Mouse (Mus musculus): ENCODE results near the gene Hcfc2.

Hcfc2 gene

DNA sequence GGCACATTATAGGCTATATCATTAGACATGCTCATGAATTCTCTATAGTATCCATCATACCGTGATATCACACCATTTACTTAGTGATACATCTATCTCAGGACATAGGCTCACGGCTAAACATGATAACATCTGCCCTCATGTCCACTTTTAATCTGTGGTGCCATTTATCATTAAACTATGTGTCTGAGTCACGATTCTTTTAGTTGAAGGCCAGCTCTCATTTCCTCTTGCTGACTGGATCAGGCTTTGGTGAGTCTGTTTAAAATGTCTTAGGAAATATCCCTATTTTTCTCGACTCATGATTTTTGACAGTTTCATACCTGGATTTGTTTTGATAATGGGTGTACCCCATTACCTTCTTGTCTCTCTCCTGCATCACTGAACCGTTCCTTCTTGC lies at the start of gene Hcfc2:
Gene Hcfc2 (plus strand): TSS at position 205 of the 400 bp plus-strand sequence.
- DNase-seq (ENCODE audit: low read depth, low spot score) = no peak

DNA sequence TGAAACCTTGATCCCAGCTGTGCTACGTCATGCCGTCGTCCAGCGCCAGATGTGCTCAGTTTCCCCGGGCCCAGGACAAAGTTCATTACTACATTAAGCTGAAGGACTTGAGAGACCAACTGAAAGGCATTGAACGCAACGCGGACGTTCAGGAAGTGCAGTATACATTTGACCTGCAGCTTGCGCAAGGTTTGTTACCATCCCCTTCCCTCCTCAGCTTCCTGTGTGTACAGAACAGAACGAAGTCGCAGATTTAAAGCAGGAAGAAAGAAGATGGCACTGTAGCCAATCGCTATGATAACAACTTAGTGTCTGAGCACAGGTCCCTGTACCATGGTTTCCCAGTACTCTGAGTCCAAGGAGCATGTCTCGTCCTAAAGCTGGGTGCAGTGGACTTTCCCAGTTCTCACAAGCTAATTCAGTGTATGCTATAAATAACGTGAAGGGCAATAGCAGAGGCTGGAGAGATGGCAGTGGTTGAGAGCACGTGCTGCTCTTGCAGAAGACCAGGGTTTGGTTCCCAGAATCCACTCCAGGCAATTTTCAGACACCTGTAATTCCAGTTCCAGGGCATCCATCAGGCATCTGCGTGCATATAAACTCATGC lies 48.7 kb upstream of the Hcfc2 start:
- no peak for DNase-seq (ENCODE audit: low read depth, low spot score)

DNA sequence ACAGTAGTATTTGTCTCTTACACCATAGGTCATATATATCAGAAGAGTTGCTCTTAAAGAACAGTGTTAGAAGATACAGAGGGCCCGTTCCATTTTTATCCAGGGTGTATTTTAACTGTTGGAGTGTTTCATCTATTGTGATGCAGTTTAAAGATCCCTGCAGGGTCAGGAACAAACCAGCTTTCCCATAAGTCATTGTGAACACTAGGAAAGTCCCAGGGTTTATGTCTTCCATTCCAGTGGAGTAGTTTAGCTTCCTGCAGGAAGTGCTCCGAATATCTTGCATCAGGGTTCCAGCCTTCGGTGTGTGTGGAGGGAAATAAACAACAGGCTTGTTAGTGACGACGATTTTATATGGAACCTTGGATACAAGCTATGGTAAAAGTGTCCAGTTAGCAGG lies 44.7 kb upstream of the Hcfc2 start:
- no peak for DNase-seq (ENCODE audit: low read depth, low spot score)

DNA sequence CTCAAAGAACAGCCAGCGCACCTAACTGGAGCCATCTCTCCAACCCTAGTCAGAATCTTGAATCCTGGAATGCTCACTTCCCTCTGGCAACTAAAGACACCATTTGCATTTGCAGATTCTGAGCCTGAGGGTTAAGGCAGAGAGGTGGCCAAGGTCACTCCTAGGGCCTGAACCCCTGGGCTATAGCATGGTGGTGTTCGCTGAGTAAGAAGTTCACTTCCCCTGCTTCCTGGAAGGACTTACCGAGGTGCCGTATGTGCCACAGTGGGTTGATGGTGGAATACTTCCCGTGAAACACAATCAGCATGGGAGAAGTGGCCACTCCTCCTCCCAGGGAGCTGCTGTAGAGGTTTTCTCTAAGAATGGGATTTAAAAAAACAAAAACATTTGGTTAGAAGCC lies 43.3 kb upstream of the Hcfc2 start:
- DNase-seq (ENCODE audit: low read depth, low spot score) = no peak

DNA sequence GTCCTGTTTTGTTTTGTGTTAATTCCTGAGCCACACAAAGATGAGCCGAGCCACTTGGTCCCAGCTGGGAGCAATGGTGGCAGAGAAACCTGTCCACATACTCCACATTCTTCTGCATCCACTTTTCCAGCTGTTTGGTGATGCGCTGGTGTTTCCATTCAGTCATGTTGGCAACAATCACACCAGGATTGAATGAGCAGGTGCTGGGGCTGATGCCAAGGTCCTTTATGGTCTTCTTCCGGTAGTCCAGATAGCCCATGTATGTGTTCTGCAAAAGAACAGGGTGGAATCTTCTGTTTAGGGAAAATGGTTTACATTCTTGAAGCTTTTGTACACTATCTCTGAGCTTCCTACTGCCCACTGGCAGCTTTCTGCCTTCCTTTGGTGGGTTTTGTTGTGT lies 41.4 kb upstream of the Hcfc2 start:
- DNase-seq (ENCODE audit: low read depth, low spot score) = no peak

DNA sequence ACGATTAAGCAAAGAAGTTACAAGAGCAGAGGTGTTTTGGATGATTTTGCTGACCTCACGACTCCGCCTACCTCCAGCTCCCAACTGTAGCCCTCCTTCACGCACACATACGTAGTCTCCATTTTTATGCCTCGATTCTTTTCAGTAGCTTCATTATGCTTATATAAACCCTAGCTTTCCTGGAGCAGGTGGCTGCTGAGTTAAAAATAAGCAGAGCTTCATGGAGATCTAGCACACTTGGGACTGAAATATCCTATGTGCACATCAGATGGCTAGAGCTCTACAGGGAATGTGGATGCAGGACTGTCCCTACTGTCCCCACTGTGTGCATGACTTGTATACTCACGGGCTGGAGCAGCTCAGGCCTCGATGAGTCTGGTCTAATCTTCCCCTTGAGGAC lies 34.1 kb upstream of the Hcfc2 start:
- no peak for DNase-seq (ENCODE audit: low read depth, low spot score)

DNA sequence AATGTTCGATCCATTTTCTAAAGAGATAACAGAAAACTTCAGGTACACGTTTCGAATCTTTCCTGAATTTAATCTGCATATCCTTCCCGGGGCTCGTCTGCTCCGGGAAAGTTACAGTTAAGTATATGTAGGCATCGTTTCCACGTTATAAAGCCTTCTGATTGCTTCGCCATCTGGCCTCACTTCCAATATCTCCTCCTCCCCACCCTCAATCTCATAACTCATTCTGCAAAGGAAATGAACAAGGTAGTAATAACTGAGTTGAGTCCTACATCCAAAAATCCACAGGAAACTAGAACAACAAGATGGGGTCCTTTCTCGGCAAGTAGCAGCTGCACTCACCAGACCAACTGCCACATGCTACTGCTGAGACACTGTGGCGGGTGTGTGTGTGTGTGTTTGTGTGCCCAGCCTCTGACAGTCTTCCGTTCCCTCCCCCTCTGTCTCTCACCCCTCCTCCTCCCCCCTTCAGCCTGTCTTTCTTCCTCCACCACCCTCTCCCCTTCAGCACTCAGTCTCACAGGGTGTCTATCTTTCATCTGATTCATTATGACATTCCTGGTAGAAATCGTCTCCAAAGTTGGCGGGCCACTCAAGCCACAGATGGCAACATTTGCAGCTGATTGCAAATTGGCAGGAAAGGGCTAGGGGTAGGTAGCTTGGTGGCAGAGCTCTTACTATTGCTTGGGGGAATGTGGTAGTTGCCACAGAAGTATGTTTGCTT lies 33.5 kb upstream of the Hcfc2 start:
- DNase-seq (ENCODE audit: low read depth, low spot score) = no peak

DNA sequence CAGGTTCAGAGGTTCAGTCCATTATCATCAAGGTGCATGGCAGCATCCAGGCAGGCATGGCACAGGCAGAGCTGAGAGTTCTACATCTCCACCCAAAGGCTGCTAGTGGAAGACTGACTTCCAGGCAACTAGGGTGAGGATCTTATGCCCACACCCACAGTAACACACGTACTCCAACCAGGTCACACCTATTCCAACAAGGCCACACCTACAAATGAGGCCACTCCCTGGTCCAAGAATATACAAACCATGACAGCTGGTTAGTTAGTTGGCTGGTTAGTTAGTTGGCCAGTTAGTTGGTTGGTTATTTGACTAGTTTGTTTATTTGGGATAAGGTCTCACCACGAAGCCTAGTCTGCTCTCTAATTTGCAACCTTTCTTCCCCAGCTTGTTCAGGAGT lies 32.7 kb upstream of the Hcfc2 start:
- DNase-seq (ENCODE audit: low read depth, low spot score) = no peak

DNA sequence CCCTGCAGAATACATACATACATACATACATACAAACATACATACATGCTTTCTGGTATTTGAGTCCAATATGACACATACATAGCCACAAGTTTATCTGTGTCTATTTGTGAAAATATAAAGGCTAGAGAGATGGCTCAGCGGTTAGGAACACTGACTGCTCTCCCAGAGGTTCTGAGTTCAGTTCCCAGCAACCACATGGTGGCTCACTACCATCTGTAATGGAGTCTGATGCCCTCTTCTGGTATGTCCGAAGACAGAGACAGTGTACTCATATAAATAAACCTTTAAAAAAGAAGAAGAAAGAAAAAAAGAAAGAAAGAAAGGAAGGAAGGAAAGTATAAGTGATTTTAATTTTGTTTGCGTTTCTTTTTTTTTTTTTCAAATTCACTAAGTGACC lies 30.0 kb upstream of the Hcfc2 start:
- no peak for DNase-seq (ENCODE audit: low read depth, low spot score)

DNA sequence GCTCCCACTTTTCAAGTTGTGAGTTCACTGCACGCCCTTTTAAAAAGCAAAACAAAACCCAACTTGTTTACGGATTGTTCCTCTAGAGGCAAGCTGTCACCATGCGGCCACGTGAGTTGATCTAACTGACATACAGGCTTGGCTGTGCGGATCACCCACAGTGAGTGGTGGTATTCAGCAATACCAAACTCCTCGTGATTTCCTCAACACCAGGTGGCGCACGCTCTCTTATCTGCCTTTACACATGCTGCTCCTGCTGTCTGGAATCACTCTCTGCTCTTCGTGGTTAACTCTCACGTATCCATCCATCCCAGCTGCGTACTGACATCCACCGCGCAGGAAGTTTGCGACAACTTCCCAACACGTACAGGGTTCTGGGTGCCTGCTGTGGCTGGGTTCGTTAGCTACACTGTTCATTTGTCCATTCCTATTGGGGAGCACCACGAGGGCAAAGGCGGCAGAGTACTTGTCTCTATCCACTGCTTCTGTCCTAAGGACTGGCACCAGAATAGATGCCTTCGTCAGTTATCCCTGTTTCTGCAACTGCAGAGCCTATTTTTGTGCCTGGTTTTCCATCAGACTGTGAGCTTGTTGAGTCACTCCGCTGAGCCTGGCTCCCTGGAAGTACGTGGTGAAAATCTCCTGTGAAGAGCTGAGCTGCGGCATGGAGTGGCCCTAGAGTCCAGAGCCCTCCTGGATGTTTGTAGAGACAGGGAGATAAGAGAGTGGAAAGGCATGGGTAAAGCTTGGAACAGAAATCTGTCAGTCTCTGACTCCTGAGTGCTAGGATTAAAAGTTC lies 29.3 kb upstream of the Hcfc2 start:
- peak; percentile 87 for DNase-seq (ENCODE audit: low read depth, low spot score)

DNA sequence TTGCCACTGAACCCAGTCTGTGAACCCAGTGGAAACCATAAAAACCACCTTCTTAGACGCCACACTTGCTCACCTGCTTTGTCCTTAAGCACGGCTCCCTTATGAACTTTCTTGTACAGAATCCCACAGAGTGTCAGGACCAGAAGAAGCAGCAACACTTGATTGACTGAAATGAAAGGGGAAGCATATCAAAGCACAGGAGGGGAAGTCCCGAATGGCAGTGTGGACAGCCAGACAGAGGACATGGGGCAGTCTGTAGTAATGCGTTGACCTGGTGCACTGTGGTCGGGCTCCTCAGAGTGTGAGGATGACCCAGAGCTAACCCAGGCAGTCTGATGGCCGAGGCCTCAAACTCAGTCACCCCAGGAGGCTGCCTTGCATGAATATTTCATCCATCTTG lies 25.8 kb upstream of the Hcfc2 start:
- DNase-seq (ENCODE audit: low read depth, low spot score) = no peak

DNA sequence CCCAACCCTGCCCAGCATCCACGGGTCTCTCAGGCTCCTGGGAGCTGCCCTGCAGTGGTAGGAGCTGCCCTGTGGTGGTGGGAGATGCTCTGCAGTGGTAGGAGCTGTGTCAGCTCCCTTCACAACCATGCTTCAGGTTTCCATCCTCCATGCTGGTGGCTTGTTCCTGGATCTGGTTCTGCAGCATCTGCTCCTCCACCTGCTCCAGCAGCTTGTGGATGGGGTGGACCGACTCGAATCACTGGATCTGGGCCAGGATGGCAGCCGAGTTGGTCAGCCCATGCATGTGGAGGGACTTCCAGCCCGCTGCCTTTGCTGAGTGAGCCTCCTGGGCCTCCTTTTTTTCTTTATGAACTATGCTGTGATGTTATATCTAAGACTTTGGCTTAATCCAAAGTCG lies 19.0 kb upstream of the Hcfc2 start:
- no peak for DNase-seq (ENCODE audit: low read depth, low spot score)

DNA sequence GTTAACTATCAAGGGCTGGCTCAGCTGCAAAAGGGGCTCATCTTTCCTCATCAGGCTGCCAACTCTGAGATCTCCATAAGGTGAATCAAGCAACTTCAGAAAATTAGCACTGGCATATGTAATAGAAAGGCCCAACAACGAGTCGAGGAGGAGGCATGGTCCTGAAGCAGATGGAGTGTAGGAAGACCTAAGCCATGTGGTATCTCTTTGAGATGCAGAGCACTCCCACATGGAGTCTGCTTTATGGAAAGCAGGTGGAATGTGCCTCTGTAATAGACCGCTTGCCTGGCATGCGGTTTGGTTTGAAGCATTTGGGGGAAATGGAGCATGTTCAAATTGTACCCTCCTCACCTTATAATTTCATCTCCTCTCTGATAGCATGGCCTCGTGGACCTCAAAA lies 15.2 kb upstream of the Hcfc2 start:
- no peak for DNase-seq (ENCODE audit: low read depth, low spot score)

DNA sequence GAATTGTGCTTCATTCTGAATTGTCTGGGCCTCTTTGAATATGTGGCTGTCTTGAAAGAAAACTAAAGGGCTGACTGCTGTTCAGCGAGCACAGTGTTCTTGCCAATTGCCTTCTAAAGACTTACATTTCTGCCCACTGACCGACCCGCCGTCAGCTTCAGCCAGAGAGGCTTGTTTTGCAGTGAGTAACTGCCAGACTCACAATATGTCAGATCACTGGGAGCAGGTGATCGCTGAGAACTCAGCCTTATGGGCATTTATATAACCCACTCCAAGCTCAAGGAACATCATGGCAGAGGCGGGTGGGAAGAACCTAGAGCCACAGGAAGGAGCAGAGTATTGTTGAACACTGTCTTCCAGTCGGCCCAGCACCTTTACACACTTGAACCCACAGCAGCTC lies 14.3 kb upstream of the Hcfc2 start:
- no peak for DNase-seq (ENCODE audit: low read depth, low spot score)

DNA sequence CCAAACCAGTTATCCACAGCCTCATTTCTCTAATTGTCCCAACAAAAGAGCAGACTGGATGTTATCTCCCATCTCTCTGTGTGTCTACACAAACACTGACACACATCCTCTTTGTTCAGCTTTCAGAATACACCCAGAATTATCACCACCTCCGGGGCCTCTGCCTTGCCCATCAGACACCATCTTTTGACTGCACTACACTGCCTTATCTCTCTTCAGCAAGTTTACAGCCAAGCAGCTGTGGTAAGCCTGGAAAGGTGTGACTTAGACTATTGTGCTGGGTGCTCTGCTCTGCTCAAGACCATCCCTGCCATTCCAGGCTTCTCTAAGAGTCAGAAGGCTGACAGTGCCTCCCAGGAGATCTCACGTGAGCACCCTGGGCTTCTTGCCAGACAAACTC lies 10.5 kb upstream of the Hcfc2 start:
- DNase-seq (ENCODE audit: low read depth, low spot score) = no peak

DNA sequence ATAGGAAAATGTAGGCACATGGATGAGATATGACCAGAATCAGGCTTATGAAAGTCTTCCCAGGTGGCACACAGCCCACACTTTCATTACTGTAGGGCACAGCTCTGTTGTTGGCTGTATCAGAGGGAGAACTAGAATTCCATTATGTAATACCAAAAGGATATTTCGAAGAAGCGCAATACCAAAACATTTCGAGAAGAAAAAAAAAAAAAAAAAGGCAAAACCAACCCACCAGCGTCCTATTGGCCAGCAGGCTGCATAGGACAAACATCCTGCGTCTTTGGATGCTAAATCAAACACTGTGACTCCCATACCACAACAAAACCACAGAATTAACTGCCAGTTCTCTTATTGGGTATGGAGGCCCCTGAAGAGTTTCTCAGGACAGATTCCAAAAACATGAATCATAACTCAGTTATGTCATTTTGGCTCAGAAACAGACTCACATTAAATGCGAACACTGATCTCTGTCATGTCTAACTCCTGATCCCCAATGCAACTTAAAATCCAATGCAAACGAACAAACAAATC lies 6.2 kb upstream of the Hcfc2 start:
- no peak for DNase-seq (ENCODE audit: low read depth, low spot score)

DNA sequence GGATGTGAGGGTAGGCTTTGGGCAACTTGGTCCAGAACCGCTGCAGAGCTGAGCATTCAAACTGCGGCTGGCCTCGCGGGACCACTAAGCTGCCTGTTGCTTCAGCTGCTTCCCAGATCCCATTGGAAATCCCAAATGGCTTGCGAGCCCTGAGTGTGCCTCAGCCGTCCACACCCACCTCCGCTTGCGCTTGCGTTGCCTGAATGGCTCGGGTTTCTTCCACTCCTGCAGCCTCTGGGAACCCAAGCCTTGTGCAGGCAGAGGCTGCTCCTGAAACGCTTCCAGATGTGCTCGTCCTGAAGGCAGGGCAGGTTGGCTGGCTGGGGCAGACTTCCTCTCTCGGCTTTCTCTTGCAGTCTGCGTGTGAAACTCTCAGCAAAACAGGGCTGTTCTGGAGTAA lies 5.5 kb upstream of the Hcfc2 start, which contains the start of gene Glt8d2:
Gene Glt8d2 (minus strand): TSS at position 157 of the 400 bp plus-strand sequence.
- DNase-seq (ENCODE audit: low read depth, low spot score) = peak; percentile 89

DNA sequence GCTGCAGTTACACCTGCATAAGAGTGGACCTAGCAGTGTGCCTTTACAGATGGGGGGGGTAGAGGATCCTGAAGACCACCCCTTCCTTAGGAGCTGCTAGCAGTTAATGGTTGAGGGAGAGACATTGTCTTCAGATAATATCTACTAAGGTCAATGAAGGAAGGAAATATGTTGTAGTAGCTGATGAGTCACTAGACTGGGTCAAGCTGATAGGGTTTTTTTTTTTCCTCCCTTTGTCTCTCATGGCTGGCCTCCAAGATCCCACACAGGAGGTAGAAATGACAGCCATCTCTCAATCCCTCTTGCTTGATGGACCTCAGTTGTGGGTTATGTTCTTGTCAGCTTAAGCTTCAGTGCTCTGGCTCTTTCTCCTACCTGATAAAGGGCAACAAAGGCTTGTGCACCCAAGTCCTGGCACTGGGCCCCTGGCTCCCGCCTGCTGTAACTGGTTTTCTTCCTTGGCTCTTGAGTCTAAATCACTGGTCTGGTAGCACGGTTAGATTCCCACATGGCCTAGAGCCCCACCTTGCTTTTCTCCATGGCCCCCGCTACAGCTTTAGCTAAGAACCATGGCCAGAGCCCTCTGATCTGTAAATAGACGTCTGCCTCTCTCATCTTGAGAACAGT lies 606 bp downstream of the Hcfc2 start:
- no peak for DNase-seq (ENCODE audit: low read depth, low spot score)

DNA sequence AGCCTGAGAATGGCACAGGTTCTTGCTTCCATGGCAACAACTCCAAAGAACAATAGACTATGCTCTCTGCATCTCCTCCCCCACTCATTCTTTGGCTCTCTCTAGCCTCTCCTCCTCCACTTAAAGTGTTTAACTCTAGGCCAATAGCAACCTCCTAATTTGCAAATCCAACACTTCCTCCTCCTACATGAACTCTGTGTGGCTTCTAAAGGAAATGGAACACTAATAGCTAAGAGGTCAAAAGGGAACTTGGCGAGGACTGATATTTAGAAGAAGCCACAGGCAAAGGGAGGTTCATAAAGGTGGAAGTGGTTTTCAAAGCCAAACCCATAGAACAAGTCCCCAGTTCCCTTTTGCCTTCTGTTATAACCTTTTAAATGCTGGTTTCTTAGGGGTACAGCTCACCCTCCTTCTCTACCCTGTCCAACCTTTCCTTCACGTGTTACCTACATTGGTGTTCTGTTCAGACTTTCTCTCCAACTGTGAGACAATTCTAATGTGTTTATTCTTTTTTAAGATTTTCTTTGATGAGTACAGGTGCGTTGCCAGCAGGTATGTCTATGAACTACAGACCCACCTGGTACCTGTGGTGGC lies 1.4 kb downstream of the Hcfc2 start:
- no peak for DNase-seq (ENCODE audit: low read depth, low spot score)

DNA sequence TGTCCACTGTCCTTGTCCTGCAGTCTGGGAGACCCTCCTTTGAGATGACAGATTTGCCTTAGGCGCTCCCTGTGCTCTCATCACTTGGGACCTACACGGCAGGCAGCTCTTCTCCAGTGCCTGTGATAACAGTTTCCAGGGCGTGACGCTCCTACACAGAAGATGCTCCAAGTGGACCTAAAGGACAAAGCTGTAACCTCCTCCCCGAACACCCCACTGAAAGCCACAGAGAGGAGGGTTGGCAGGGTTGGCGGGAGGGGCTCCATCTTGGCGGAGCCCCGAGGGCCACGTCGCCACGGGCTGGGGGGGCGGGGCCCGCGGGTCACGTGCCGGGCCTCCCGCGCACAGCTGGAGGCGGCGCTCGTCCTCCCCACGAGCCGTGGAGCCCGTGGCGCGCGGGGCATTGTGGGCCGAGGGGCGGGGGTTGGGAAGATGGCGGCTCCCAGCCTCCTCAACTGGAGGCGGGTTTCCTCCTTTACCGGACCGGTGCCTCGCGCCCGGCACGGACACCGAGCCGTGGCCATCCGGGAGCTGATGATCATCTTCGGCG lies 2.8 kb downstream of the Hcfc2 start:
- peak; percentile 72 for DNase-seq (ENCODE audit: low read depth, low spot score)

DNA sequence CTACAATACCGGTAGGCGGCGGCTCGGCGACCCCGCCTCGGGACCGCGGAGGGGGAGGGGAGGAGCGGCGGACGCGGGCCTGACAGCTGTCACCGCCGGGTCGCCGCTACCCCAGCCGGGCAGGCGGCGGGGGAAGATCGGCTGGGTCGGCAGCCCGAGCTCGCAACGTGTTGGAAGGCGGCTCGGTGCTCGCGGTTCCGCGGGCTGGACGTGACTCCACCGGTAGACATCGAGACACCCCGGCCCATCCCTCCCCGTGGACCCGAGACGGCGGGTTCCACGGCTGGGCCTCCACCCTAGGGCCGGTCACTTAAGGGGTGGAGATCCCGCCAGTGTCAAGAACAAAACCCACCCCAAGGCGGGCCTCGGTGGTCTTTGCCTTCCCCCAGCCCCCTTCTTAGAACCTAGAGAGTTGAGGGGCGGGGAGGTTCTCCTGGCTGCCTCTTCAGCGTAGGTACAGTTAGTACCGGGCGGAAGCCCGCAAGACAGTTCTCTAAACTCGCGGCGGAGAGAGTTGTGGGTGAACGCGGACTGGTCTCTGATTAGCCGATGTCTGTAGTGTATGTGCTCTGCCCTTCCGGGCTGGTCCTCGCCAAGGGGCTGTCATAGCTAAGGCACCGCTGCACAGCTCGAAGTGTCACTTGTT lies 3.5 kb downstream of the Hcfc2 start:
- DNase-seq (ENCODE audit: low read depth, low spot score) = peak; percentile 16
